Mouse (Mus musculus) CH12.LX (cell line): Measurements from ENCODE around the gene Hdac6. TPM values are rescaled to one million over a fixed set of nuclear protein-coding genes. Genes with fewer than 3 reads are reported as not detected.
"Not testable (repeated sequence)": the region's sequence is repeated elsewhere in the genome, so short reads cannot be mapped to it uniquely, and the experiment has no call there.

Source experiments
- DNase-seq: peaks from one replicate; pipeline ENCODE4 v3.0.0-alpha.2; 2013; ENCODE audit errors: extremely low read depth
- H3K27ac ChIP-seq: 2 replicates; pipeline ENCODE4 v1.5.1; 2012; ENCODE audit warnings: low read depth, mild to moderate bottlenecking, control low read depth, moderate library complexity; ENCODE audit not compliant: insufficient read depth
- H3K27me3 ChIP-seq: replicated peaks from 2 replicates; pipeline ENCODE3; 2012; ENCODE audit warnings: inconsistent platforms
- H3K36me3 ChIP-seq, 2 experiments: replicated peaks in 1 of 2; 2 replicates each; pipeline versions ENCODE3 to v1.6.1; 2012; ENCODE audit warnings: inconsistent platforms in 1 of 2, low read length in 1 of 2, mild to moderate bottlenecking in 1 of 2, mixed read lengths in 1 of 2, moderate library complexity in 1 of 2; ENCODE audit not compliant: control insufficient read depth in 1 of 2, insufficient read depth in 1 of 2
- H3K4me1 ChIP-seq, 2 experiments: 2 replicates each; pipeline ENCODE4 v1.6.1; 2012; ENCODE audit warnings: inconsistent platforms in 1 of 2, moderate library complexity in 1 of 2; ENCODE audit not compliant: insufficient read depth in 2 of 2, control insufficient read depth in 1 of 2
- H3K4me2 ChIP-seq: 2 replicates; pipeline ENCODE4 v1.6.1; 2012; ENCODE audit warnings: low read depth, mild to moderate bottlenecking, control low read depth; ENCODE audit not compliant: poor library complexity, insufficient read depth, severe bottlenecking
- H3K4me3 ChIP-seq, 3 experiments: fragments of 150-350 bp in 1 of 3; sonication (generic) in 1 of 3; replicated peaks in 1 of 3; 2 replicates each; pipeline versions ENCODE3 to v1.5.1; 2011 to 2012; ENCODE audit warnings: low read depth in 2 of 3, low read length in 2 of 3, mild to moderate bottlenecking in 2 of 3, moderate library complexity in 2 of 3, control low read depth in 1 of 3, improper control_type of control experiment in 1 of 3, inconsistent platforms in 1 of 3, mixed read lengths in 1 of 3; ENCODE audit not compliant: poor library complexity in 1 of 3
- H3K79me2 ChIP-seq: replicated peaks from 2 replicates; pipeline ENCODE4 v1.6.1; 2012; ENCODE audit warnings: mild to moderate bottlenecking, moderate library complexity; ENCODE audit not compliant: control insufficient read depth, poor library complexity, insufficient read depth, severe bottlenecking; ENCODE audit errors: extremely low read depth
- H3K9ac ChIP-seq: 2 replicates; pipeline ENCODE4 v1.6.1; 2012; ENCODE audit warnings: low read depth, mild to moderate bottlenecking, control low read depth, moderate library complexity; ENCODE audit not compliant: insufficient read depth
- H3K9me3 ChIP-seq: replicated peaks from 2 replicates; pipeline ENCODE3; 2012; ENCODE audit warnings: low read length, inconsistent platforms, mixed read lengths
- CHD2 ChIP-seq: IDR thresholded peaks from 2 replicates; pipeline ENCODE4 v1.6.1; 2011; ENCODE audit warnings: low read length, improper control_type of control experiment
- CTCF ChIP-seq, 2 experiments: IDR thresholded peaks in 1 of 2; conservative IDR thresholded peaks in 1 of 2; 2 replicates each; pipeline ENCODE4 v1.5.1; 2011 to 2012; ENCODE audit warnings: low read depth in 2 of 2, low read length in 2 of 2, improper control_type of control experiment in 1 of 2, inconsistent platforms in 1 of 2, mild to moderate bottlenecking in 1 of 2, moderate library complexity in 1 of 2
- MAZ ChIP-seq: IDR thresholded peaks from 2 replicates; pipeline ENCODE4 v1.6.1; 2012; ENCODE audit warnings: low read depth, mild to moderate bottlenecking, inconsistent platforms, low read length, improper control_type of control experiment, moderate library complexity
- MYC ChIP-seq: IDR thresholded peaks from 2 replicates; pipeline ENCODE4 v1.6.1; 2011; ENCODE audit warnings: low read depth, mild to moderate bottlenecking, improper control_type of control experiment, low read length
- PAX5 ChIP-seq: IDR thresholded peaks from 2 replicates; pipeline ENCODE4 v1.6.1; 2012; ENCODE audit warnings: low read length, inconsistent platforms, mixed read lengths
- POLR2AphosphoS2 ChIP-seq: IDR thresholded peaks from 2 replicates; pipeline ENCODE4 v1.6.1; 2011; ENCODE audit warnings: low read depth, low read length, improper control_type of control experiment
- RAD21 ChIP-seq: IDR thresholded peaks from 2 replicates; pipeline ENCODE4 v1.6.1; 2011; ENCODE audit warnings: low read depth, mild to moderate bottlenecking, low read length, improper control_type of control experiment, moderate library complexity
- SMC3 ChIP-seq: IDR thresholded peaks from 2 replicates; pipeline ENCODE4 v1.6.1; 2011; ENCODE audit warnings: low read depth, low read length, improper control_type of control experiment
- dilution Hi-C: fragments of 300-500 bp; cut with MboI; formaldehyde crosslinking; loops from 2 replicates; pipeline ENCODE4 v1.14.3; 2020; ENCODE audit warnings: low sequenced_read_pairs; ENCODE audit not compliant: extremely low pct_unique_long_range_greater_than_20kb, extremely low pct_ligation_motif_present
- in situ Hi-C: fragments of 300-500 bp; cut with MboI; formaldehyde crosslinking; loops from 3 replicates; pipeline ENCODE4 v1.14.3; 2019; ENCODE audit warnings: low sequenced_read_pairs, low pct_ligation_motif_present, low pct_unique_long_range_greater_than_20kb, mixed read lengths
- polyA plus RNA-seq: library from polyadenylated mRNA; unstranded; fragments of >175 nt; gene quantifications from 2 replicates; pipeline ENCODE4 v1.2.1, GENCODE M21; 2012; ENCODE audit warnings: low read depth; ENCODE audit not compliant: insufficient read length
- total RNA-seq, 2 experiments: library from RNA; depleted of rRNA; stranded (reverse); fragments of 300-350 nt in 1 of 2; fragments of >200 nt in 1 of 2; gene quantifications; 2 replicates each; pipeline ENCODE4 v1.2.3; 2012 to 2014

Hdac6 gene
- total and polyA plus RNA-seq, 3 experiments = 13.7 to 19.9 (median 19.7) TPM

DNA sequence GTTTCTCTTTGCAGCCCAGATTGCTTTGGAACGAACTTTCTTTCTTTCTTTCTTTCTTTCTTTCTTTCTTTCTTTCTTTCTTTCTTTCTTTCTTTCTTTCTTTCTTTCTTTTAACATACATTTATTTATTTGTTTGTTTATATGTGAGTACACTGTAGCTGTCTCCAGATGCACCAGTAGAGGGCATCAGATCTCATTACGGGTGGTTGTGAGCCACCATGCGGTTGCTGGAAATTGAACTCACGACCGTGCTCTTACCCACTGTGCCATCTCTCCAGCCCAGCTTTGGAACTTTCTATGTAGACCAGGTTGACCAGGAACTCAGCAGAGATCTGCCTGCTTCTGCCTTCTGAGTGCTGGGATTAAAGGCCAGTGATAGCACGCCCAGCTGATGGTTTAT lies 29.7 kb downstream of the Hdac6 start:
- H3K27me3 ChIP-seq, H3K27ac ChIP-seq, H3K9me3 ChIP-seq, H3K4me2 ChIP-seq, dilution Hi-C loops, H3K4me3 ChIP-seq, H3K9ac ChIP-seq, H3K36me3 ChIP-seq, H3K79me2 ChIP-seq, DNase-seq, H3K4me1 ChIP-seq: not testable (repeated sequence)
- in situ Hi-C loops = loop anchor here (25.0 kb wide), 1 partner anchor 194 kb away; no protein-coding TSS in a partner anchor
- peak; percentile 20; the same call in 1 of the 2 replicates for TF ChIP-seq SMC3
- peak in 1 of 2 experiments; percentile 55; a peak in 2 of 4 replicates for TF ChIP-seq CTCF (conservative IDR thresholded peaks at IDR 0.05 in 1 of 2, IDR thresholded peaks at IDR 0.05 in 1 of 2; ENCODE audit: low read depth in 2 of 2, low read length in 2 of 2)
- TF ChIP-seq, all 38 proteins: peak for 2; not testable (repeated sequence) for 36

DNA sequence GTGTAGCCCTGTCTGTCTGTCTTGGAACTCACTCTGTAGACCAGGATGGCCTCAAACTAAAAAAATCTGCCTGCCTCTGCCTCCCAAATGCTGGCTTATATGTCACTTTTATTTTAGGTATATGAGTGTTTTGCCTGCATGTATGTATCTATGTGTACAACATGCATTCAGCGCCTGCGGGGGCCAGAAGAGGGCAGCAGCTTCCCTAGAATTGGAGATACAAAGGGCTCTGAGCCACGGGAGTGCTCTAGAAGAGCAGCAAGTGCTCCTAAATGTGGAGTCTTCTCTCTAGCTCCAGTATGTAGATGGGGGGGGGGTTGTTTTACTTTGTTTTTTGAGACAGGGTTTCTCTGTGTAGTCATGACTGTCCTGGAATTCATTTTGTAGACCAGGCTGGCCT lies 32.0 kb downstream of the Hdac6 start:
- TF ChIP-seq CTCF (conservative IDR thresholded peaks at IDR 0.05 in 1 of 2, IDR thresholded peaks at IDR 0.05 in 1 of 2; ENCODE audit: low read depth in 2 of 2, low read length in 2 of 2) (peak in 1 of 2 experiments; percentile 38; a peak in 2 of 4 replicates), SMC3 (peak; percentile 12; the same call in 1 of the 2 replicates), RAD21 (peak; percentile 10)
- TF ChIP-seq, all 38 proteins: peak for 3; not testable (repeated sequence) for 35
- not testable (repeated sequence) for H3K9me3 ChIP-seq

DNA sequence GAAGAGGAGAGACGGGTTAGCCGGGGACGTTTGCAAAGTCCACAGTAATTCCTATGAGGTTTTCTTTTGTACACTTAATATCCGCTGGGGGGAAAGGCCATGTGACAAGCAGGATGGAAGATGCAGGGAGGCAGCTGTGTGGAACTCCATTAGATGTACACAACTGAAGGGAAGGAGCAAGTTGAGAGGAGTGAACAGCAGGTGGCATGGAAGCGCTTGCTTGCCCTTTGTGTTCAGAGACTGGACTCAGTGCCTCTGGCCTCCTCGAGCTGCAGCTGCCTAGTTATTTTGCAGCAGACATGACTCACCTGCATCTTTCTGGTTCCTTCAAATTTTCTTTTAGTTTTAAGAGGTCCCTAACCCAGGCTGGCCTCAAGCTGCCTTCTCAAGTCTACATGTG lies 37.2 kb downstream of the Hdac6 start:
- no peak for DNase-seq
- Histone ChIP-seq H3K4me2 (no peak overlapping the region), H3K4me3 (no peak overlapping the region)
- in situ Hi-C loops = loop anchor here (5.0 to 25.0 kb wide), 2 partner anchors 107 to 202 kb away; partner anchors contain the start of gene Glod5
- dilution Hi-C loops = no loop called here
- TF ChIP-seq CHD2 = no peak
- TF ChIP-seq PAX5 = no peak
- TF ChIP-seq MYC = no peak
- peak in 1 of 2 experiments; percentile 9; a peak in 1 of 4 replicates for TF ChIP-seq CTCF (conservative IDR thresholded peaks at IDR 0.05 in 1 of 2, IDR thresholded peaks at IDR 0.05 in 1 of 2; ENCODE audit: low read depth in 2 of 2, low read length in 2 of 2)
- no peak for TF ChIP-seq MAZ
- TF ChIP-seq POLR2AphosphoS2 = no peak
- TF ChIP-seq, all 38 proteins: peak for 1
- Histone ChIP-seq H3K36me3 (peaks cover 10 to 19% of the 10 kb centered on the region in 2 experiments), H3K9ac (no peak overlapping the region), H3K9me3 (no peaks in the 10 kb centered on the region), H3K27ac (no peak overlapping the region), H3K4me1 (no peaks in the 10 kb centered on the region), H3K79me2 (no peaks in the 10 kb centered on the region), H3K27me3 (no peaks in the 10 kb centered on the region)

More for the DNA sequence above, 32.0 kb downstream of the Hdac6 start:
- H3K79me2 ChIP-seq, H3K9ac ChIP-seq, dilution Hi-C loops, H3K27ac ChIP-seq, H3K36me3 ChIP-seq, H3K4me1 ChIP-seq, H3K4me3 ChIP-seq, H3K4me2 ChIP-seq, DNase-seq, H3K27me3 ChIP-seq: not testable (repeated sequence)
- in situ Hi-C loops = loop anchor here (25.0 kb wide), 1 partner anchor 197 kb away; no protein-coding TSS in a partner anchor

DNA sequence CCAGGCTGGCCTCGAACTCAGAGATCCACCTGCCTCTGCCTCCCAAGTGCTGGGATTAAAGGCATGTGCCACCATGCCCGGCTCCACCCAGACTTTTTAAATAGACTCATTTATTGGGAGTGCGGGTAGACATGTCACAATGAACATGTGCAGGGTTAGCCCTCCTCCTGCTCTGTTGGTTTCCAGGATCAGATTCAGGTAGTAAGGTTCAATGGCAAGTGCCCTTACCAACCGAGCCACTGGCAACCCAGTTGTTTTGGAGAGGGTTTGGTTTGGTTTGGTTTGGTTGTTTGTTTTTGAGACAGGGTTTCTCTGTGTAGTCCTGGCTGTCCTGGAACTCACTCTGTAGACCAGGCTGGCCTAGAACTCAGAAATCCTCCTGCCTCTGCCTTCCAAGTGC lies 38.4 kb downstream of the Hdac6 start, which contains the start of gene Gm10490:
Gm10490 (plus strand) TSS at position 301 of the 400 bp plus-strand sequence.
- DNase-seq, H3K4me2 ChIP-seq, H3K27me3 ChIP-seq, H3K4me1 ChIP-seq, H3K79me2 ChIP-seq, H3K9ac ChIP-seq, dilution Hi-C loops, H3K9me3 ChIP-seq, H3K4me3 ChIP-seq, H3K27ac ChIP-seq: not testable (repeated sequence)
- H3K36me3 ChIP-seq = peaks cover 10 to 23% of the 10 kb centered on the region in 2 experiments
- in situ Hi-C loops = loop anchor here (25.0 kb wide), 1 partner anchor 203 kb away; no protein-coding TSS in a partner anchor
